Mouse (Mus musculus) activated CD4-positive, CD25-positive, alpha-beta regulatory T cell, adult 4 months (primary cell): ENCODE measurements at regions not wholly inside any gene's neighbourhood (a gene's known extent, or its start where the extent isn't known, plus 50 kb on each side); places are given as distances from the start of the nearest gene placed in this dataset.

Experiments
- ATAC-seq: one replicate; pipeline ENCODE4 v1.8.0; 2017

GRCm38 (mm10) chr8:126678004-126678751 lies 84.4 kb upstream of the Irf2bp2 start:
- no peak for ATAC-seq

DNA sequence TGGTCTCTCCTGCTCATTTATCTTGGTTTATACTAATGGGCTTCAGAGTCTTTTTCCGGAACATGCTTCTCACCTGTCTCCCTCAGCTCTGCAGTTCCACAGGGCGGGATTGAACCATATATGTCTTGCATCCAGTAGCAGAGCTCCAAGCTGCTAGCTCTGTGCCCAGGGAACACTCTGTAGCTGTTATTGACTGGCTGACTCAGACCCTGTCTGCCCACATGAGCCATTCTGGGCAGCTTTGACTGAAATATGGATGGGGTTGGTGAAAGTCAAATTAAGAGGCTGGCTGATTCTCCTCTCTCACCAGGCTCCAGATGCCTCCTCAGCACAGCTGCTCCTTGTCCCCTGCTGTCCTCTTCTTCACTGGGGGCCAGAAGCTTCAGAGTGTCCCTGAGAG lies 81.4 kb upstream of the Irf2bp2 start:
- no peak for ATAC-seq

DNA sequence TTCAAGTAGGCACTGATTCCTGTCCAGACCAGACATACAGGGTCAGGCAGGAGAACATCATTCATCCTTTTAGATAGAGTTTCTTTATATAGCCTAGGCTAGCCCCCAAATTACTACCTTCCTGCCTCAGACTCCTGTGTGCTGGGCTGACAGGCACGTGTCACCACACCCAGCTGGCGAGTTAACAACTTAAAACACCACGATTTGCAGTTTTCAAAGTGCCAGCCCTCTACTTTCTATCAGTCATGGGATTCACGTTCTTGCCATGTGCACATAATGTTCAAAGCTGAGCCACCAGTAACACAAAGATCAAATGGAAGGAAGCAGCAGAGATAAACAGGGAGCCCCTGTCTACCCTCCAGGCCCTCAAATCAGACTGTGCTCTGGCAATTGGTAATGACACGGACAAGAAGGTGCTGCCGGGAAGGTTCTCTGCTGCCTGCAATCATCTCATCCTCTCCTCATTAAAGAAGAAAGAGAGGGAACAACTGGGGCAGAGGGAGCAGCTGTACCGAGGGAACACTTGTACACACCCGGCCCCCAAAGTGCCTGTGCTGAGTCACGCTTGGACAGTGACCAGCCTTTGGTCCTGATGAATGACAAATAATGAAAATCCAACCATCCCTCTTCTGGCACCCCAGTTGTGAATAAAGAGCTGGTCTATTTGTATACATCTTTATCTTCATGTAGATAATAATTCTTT lies 79.4 kb upstream of the Irf2bp2 start:
- ATAC-seq = no peak

- ATAC-seq = no peak
These were observed 77.8 kb upstream of the Irf2bp2 start for GRCm38 (mm10) chr8:126671594-126671993.

GRCm38 (mm10) chr8:126669919-126670318 lies 76.1 kb upstream of the Irf2bp2 start:
- no peak for ATAC-seq

GRCm38 (mm10) chr8:126669154-126669553 lies 75.4 kb upstream of the Irf2bp2 start:
- no peak for ATAC-seq

DNA sequence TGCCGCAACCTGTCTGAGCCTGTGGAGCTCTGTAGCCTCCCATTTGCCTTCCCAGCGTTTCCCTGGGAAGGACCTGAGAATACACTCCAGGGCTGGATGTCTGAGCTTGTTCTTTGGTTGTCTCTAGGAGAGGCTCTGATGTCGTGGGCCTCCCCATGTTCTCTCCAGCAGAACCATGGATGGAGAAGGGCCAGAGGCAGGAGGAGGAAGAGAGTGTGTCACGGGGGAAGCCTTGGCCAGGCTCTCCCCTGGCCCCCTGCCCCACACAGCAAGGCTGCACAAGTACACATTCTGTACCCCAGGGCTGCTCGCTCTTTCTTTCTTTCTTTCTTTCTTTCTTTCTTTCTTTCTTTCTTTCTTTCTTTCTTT lies 74.9 kb upstream of the Irf2bp2 start:
- ATAC-seq = no peak

DNA sequence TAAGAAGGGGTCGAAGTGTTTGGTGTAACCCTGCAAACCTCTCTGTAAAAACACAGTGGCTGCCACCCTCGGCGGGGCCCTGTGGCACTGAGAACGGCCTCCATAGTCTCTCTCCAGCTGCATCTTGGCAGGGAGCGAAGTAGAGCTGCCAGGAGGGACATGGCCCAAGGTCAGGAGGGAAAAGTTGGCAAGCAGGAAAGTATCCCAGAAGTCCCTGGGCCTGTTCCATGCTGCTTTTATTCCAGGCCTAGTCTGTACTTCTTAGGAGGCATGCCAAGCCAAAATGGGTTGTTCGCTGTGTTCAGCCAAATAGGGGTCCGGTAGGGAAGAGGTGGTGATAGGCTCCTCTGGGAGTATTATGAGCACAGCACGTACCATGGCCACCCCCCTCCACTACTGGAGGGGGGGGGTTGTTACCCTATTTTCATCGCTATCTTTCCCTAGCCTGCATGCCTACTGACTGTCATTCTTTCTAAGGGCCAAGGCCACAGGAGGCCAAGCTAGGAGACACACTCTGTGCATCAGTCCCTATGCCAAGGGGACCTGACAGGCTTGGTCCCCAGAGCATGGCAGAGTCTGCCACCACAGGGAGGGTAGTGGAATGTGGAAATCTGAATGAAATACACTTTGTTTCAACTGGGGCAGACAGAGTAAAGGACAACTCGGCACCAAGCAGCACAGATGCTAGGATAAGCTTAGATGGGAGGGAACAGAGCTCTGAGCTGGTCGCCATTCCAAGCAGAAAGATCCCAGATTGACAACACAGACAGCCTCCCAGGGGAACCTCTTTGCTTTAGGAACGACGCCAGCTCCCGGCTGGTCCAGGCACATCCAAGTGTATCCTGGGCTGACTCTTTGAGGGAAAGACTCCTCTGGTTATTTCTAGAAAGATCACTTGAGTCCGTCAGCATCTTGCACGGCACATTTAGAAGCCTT lies 74.2 kb upstream of the Irf2bp2 start:
- no peak for ATAC-seq

DNA sequence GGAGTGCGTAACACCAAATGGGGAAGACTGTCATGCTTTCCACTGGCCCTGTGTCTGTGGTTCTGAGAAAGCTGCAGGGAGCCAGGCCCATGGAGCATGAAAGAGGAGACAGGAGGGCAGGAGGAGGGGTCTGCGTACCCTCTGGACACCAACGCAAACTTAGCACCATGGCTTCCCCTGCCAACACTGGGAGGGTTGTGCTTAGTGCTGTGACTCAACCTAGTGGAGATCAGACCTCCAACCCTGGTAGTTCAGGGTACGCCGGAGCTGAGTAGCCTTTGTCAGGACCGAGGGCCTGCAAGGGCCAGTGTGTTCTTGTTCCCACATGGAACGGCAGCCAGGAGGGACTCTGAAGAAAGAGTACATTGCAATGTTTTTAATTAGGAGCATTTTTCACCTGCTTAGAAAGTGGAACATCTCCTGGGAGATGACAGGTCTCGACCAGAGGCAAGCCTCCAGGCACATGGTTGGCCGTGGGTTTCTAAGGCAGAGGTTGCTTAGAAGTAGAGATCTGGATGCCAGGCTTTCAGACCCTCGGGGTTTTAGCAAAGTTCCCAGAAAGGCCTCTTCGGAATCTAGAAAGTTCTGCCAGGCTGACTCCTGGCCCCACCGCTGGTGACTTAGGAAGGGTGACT lies 73.4 kb upstream of the Irf2bp2 start:
- no peak for ATAC-seq

DNA sequence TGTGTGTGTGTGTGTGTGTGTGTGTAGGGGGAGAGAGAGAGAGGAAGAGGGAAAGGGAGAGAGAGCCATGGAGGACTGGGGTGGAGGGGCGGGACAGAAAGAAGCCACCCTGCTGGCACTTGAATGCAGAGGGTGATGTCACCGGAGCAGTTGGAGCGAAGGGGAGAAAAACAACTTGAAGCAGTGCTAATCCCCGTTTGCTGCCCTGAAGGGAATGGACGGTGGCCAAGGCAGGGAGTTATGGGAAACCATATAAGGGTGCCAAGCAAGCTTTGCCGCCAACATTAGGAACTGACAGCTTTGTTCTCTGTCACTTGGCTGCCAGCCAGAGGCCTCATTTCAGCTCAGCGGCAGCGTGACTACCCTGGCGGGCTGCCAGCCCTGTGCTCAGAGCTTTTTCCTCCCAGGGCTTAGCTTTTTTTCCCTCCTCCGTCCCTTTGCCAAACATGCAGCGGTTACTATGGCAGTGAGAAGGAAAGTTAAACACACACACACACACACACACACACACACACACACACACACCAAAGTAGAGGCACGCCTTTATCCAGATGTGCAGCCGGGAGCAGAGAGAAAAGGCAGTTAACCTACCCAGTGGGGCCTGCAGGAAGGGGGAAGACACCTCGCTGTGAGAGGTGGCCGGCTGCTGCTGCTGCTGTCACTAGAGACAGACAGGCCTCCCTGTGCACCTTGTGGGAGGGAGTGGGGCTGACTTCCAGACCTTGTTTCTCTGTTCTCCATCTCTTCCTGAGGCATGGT lies 72.7 kb upstream of the Irf2bp2 start:
- ATAC-seq = peak; percentile 44

DNA sequence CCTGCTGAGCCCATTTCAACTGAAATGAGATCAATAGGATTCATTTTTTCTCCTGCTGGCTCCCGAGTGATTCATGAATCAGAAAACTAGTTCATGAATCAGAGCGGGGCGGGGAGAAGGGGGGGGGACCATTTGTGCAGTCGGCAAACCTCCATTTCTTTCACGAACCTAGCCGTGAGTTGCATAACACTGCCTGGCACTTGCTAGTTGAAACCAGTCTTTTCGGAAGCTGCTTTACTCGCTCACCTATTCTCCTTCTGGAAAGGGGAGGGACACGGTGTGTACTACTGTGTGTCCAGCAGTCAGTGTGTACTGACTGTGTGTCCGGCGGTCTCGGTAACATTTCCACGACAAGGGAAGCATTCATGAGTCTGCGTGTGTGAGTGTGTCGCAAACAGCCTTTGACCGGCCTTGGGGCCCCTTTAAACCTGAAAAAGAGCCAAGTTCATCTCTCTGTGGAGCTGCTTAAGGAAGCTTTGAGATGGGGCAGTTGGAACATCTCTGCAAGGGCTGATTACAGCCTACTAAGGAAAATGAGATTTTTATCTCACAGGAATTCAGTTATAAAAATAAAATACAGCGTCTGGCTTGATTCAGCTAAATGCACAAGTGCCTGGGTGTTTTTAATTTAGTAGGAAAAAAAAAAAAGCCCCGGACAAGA lies 71.9 kb upstream of the Irf2bp2 start:
- no peak for ATAC-seq

DNA sequence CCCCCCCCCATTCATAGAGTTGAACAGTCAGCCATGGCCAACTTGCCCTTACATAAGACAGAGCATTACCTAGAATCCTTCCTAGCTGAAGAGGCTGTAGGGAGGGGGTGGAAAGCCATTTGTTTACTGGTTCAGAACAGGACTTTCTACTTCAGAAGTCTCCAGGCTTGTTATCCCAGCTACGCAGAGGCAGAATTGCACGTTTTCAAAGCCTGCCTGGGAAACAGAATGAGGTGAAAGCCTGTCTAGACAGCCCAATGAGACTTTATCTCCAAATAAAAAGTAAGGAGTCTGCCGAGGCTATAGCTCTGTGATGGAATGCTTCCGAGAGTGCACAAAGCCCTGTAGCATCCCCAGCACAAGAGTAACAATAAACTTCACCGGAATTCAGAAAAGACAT lies 71.1 kb upstream of the Irf2bp2 start:
- ATAC-seq = no peak

DNA sequence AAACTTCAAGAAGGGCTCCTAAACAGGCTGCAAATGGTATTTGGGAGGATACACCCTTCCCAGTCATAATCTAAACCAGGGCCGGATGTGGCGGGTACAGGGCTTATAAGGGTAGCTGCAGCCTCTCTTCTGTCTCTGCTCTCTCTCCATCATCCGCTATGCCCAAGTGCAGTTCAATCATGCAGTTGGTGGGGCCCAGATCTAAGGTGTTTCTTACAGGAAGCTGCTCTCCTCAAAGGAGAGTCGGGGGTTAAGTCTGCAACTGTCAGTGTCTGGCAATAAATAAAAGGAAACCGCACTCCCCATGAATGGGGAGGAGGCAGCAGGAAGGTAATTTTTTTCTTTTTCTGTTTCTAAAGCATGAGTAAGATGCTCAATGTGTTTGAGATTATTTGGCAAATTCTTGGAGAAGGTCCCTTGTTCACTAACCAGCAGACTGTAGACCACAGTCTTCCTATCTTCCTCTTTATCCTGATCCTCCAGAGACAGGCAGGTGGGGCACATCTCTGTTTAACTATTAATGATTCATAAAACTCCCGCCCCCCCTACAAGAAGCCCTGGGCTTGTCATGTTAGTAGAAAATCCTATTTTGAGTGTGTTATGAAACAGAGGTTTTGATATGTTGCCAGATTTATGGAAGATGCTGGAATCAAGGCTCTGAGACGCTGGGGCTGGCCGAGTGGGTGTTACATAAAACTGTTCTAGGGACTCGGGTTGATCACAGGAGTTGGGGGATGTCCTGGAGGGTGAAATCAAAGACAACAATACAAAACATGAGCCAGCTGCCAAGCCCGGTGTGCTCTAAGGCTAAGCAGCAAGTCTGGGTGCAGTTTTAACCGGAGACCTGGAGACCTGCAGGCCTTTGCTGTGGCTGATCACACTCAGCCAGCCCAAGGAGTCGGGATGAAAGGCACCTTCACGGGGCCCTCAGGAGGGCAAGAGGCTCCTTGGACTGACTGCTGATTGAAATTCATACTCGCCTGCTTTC lies 69.3 kb upstream of the Irf2bp2 start:
- peak; percentile 84 for ATAC-seq

DNA sequence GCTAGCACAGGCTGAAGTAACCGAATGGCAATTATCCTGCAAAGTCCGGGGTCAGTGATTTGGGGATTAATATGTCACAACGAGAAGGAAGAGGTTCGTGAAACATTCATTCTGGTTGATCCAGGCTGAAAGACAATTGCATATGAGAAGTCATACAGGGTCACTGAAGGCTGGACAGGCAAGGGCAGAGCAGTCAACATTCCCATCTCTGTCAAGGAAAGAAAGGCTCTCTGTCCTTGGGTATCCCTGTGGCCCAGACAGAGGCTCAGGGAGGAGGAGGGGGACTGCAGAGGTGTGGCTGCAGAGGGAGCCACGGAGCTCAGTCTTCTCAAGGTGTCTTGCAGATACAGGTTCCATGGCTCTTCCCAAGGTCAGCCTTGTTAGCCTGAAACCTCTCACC lies 68.4 kb upstream of the Irf2bp2 start:
- no peak for ATAC-seq

DNA sequence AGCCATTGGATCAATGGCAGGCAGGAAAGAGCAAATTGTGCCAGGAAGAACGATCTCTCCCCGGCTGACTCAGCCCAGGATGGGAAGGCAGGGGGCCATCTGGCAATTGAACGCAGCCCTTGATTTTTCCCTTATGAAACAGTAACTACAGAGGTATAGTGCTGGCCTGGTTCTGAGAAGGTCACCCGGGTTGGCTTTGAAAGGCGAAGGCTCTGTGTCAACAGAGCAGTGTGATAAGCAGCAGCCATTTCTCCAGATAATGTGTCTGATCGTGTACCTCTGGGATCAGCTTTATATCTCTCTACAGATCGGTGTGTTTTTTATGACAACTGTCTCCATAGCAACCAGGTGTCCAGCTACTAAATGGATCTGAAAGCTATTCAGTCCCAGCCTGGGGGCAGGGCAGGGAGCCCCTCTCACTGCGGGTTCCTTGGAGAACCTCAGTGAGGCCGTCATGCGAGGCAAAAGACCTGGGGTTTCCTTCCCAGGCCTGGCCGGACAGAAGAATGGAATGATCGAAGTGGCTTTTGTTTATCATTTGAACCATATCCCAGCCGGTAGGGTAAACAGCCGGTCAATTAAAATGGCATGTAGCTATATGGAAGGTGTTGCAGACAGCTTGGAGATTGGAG lies 67.8 kb upstream of the Irf2bp2 start:
- no peak for ATAC-seq

- no peak for ATAC-seq
These were observed 67.0 kb upstream of the Irf2bp2 start for GRCm38 (mm10) chr8:126660658-126661316.

- ATAC-seq = no peak
These were observed 66.2 kb upstream of the Irf2bp2 start for GRCm38 (mm10) chr8:126659691-126660657.

DNA sequence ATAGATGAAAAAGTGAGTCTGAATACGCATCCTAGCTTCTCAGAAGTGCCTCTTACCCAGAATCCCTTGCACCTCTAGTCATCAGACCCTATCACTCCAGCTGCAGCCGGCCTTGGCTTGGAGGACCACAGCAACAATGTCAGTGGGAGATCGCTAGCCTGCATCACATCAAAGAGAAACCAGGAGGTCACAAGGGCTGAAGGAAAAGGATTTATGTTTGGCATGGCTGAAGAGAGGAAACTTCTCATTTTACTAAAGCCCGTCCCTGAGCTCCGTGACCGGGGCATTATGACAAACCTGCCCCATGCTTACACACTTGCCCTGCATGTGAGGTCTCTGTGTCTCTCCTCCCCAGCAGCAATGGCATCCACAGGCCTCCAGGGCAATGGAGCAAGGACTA lies 63.8 kb upstream of the Irf2bp2 start:
- ATAC-seq = no peak
